Mouse (Mus musculus) colon, adult 2 months (tissue): Measurements from ENCODE around the gene Ccdc82. TPM values are rescaled to one million over a fixed set of nuclear protein-coding genes. Genes with fewer than 3 reads are reported as not detected.

Experiments used
- polyA plus RNA-seq: library from polyadenylated mRNA; depleted of rRNA; stranded (reverse); fragments of >200 nt; gene quantifications from 2 replicates; pipeline ENCODE4 v1.2.3, GENCODE M21; 2012; rRNA removed

Ccdc82 gene
- polyA plus RNA-seq = 2.7 and 3.5 TPM in 2 replicates

GRCm38 (mm10) chr9:13246815-13247638 lies at the start of gene Ccdc82:
Ccdc82 (plus strand) TSS chr9:13246955.

GRCm38 (mm10) chr9:13245481-13245880 lies 1.3 kb upstream of the Ccdc82 start, which contains the start of gene Jrkl:
Jrkl (minus strand) TSS chr9:13245829.

GRCm38 (mm10) chr9:13297668-13298512 lies 51.1 kb downstream of the Ccdc82 start, which contains the start of gene Maml2:
Maml2 (plus strand) TSS chr9:13297957.

Other genes with a start within 250 kb of the Ccdc82 start
- gene Jrkl, start 1.1 kb upstream of the Ccdc82 start, polyA plus RNA-seq = 0.20 and 0.30 TPM in 2 replicates
- 1.9 and 2.6 TPM in 2 replicates for gene Maml2, start 51.0 kb downstream of the Ccdc82 start, polyA plus RNA-seq
- not detected in 2 replicates for gene Gm17571, start 199.8 kb downstream of the Ccdc82 start, polyA plus RNA-seq